Mouse (Mus musculus): ENCODE data around the gene Olfr71.

DNA sequence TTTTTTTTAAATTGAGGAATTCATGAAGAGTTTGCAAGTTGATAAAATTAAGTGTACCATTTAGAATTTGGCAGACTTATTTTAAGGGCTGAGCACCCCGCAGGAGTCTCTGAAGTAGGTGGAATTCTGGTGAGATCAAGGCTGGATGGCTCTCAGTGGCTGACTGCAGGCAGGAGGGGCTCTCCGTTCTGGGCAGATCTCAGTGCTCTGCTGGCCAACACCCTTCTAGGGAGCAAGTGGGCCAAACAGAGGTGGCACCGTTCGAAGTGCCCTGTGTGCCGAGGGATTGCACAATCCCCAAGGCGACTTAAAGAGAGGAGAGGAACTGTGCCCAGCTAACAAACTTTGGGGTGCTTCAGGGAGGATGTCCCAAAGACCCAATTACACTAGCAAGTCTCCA, at the start of gene Olfr71:
- TF ChIP-seq CTCF (IDR thresholded peaks at IDR 0.05; ENCODE audit: low read depth): no peak
- no peak for TF ChIP-seq EP300 (IDR thresholded peaks at IDR 0.05; ENCODE audit: low read depth)

All from heart, postnatal 0 days (tissue).